Comparison of ENCODE assay signal across 32 mouse cellular contexts in genomic region chr11:87436326-87437232, GRCm38 (mm10). TPM values are rescaled to one million over a fixed set of nuclear protein-coding genes. Genes with fewer than 3 reads are reported as not detected.
A peak's percentile ranks its signal among the peaks of the same experiment; 100 is the strongest.
DNase-seq lines count a peak whose midpoint lies in the region; ATAC-seq and TF ChIP-seq lines count a peak whose summit lies in the region.
"Had no signal": no experiment of that assay in that cellular context is flagged by ENCODE, and none has a peak within 500 bp of the region (broad histone marks: within the 10 kb centered on the region; RNA-seq: fewer than 3 reads in every experiment).

No protein-coding gene starts in this region.

- no peaks in the 10 kb centered on the region for H3K36me3 ChIP-seq in midbrain, embryonic 11.5 days (ENCODE audit: control insufficient read depth, insufficient read depth, low read length)
- H3K36me3 ChIP-seq in midbrain, embryonic 13.5 days: no peaks in the 10 kb centered on the region
- H3K36me3 ChIP-seq in stomach, postnatal 0 days (ENCODE audit: control insufficient read depth, insufficient read depth, low read length): no peaks in the 10 kb centered on the region
- H3K36me3 ChIP-seq: embryonic facial prominence, embryonic 12.5 days; forebrain, embryonic 15.5 days; heart, embryonic 15.5 days; hindbrain, embryonic 13.5 days; limb, embryonic 12.5 days; liver, embryonic 13.5 days; midbrain, embryonic 15.5 days; stomach, embryonic 15.5 days had no signal

- no peak overlapping the region for H3K4me3 ChIP-seq in layer of hippocampus, adult 2 months
- H3K4me3 ChIP-seq in midbrain, embryonic 11.5 days (ENCODE audit: low read depth, low read length): no peak overlapping the region
- H3K4me3 ChIP-seq in midbrain, embryonic 13.5 days (replicated peaks): no peak overlapping the region
- H3K4me3 ChIP-seq in stomach, postnatal 0 days (ENCODE audit: low read depth, low read length): no peak overlapping the region
- H3K4me3 ChIP-seq: embryonic facial prominence, embryonic 12.5 days; forebrain, embryonic 15.5 days; heart, embryonic 15.5 days; hindbrain, embryonic 13.5 days; left cerebral cortex, adult 2 months; limb, embryonic 12.5 days; liver, embryonic 13.5 days; megakaryocyte, embryonic 14.5 days; midbrain, embryonic 15.5 days; stomach, embryonic 15.5 days had no signal

- peak; percentile 67 for DNase-seq in heart, adult 11 months
- no peak for DNase-seq in heart, postnatal 10 days
- DNase-seq in layer of hippocampus, adult 2 months (ENCODE audit: low spot score in 2 of 2): no peak
- no peak for DNase-seq in layer of hippocampus, adult 9-10 months (ENCODE audit: low spot score)
- peak; percentile 78 for DNase-seq in midbrain, embryonic 11.5 days (ENCODE audit: low spot score, missing footprints)
- no peak for DNase-seq in stomach, postnatal 0 days (ENCODE audit: low spot score)
- DNase-seq: adrenal gland, adult 8-10 months; cerebellum, adult 11-12 months; cerebellum, adult 9-11 months; embryo, embryonic 11 days; gastrocnemius, postnatal 10 days; heart, postnatal 4 days; kidney, adult 9 months; kidney, postnatal 14 days; liver, embryonic 13.5 days; lung, postnatal 4 days; right cerebral cortex, postnatal 25 days; thymus, adult 2 months; thymus, postnatal 36 days had no signal

- intact Hi-C loops in heart, postnatal 10 days (cut with DNase I): no loop called here

- 75% methylated on average over 5 of the region's 5 CpGs for WGBS in midbrain, embryonic 11.5 days
- WGBS in midbrain, embryonic 13.5 days: 68% methylated on average over 5 of the region's 5 CpGs
- 46% methylated on average over 5 of the region's 5 CpGs for WGBS in stomach, postnatal 0 days

- peak; percentile 46 for TF ChIP-seq CTCF in layer of hippocampus, adult 2 months (conservative IDR thresholded peaks at IDR 0.05)
- TF ChIP-seq CTCF in stomach, postnatal 0 days (IDR thresholded peaks at IDR 0.05; ENCODE audit: low read depth): peak; percentile 39

- H3K9ac ChIP-seq in midbrain, embryonic 11.5 days (ENCODE audit: low read length): no peak overlapping the region
- H3K9ac ChIP-seq in midbrain, embryonic 13.5 days (replicated peaks): no peak overlapping the region
- H3K9ac ChIP-seq in stomach, postnatal 0 days (ENCODE audit: low read length): no peak overlapping the region
- H3K9ac ChIP-seq: embryonic facial prominence, embryonic 12.5 days; forebrain, embryonic 15.5 days; heart, embryonic 15.5 days; hindbrain, embryonic 13.5 days; limb, embryonic 12.5 days; liver, embryonic 13.5 days; midbrain, embryonic 15.5 days; stomach, embryonic 15.5 days had no signal

- no peak overlapping the region for H3K4me2 ChIP-seq in midbrain, embryonic 11.5 days
- H3K4me2 ChIP-seq in midbrain, embryonic 13.5 days (replicated peaks): no peak overlapping the region
- H3K4me2 ChIP-seq in stomach, postnatal 0 days (replicated peaks; ENCODE audit: low read depth): no peak overlapping the region
- H3K4me2 ChIP-seq: embryonic facial prominence, embryonic 12.5 days; forebrain, embryonic 15.5 days; heart, embryonic 15.5 days; hindbrain, embryonic 13.5 days; limb, embryonic 12.5 days; liver, embryonic 13.5 days; midbrain, embryonic 15.5 days; stomach, embryonic 15.5 days had no signal

- H3K27ac ChIP-seq in layer of hippocampus, adult 2 months: peak overlapping the region; percentile 16; the same call in 1 of the 2 replicates
- H3K27ac ChIP-seq in midbrain, embryonic 11.5 days (ENCODE audit: low read depth, low read length): no peak overlapping the region
- no peak overlapping the region for H3K27ac ChIP-seq in midbrain, embryonic 13.5 days
- H3K27ac ChIP-seq in stomach, postnatal 0 days (replicated peaks): no peak overlapping the region
- H3K27ac ChIP-seq: embryonic facial prominence, embryonic 12.5 days; forebrain, embryonic 15.5 days; heart, embryonic 15.5 days; hindbrain, embryonic 13.5 days; left cerebral cortex, adult 2 months; limb, embryonic 12.5 days; liver, embryonic 13.5 days; midbrain, embryonic 15.5 days; stomach, embryonic 15.5 days had no signal

- no peak for ATAC-seq in midbrain, embryonic 11.5 days (ENCODE audit: low FRiP score)
- no peak for ATAC-seq in midbrain, embryonic 13.5 days
- ATAC-seq in stomach, postnatal 0 days (ENCODE audit: low FRiP score, low TSS enrichment): no peak
- ATAC-seq: activated CD4-positive, CD25-positive, alpha-beta regulatory T cell, adult 4 months; CD4-positive, CD25-positive, alpha-beta regulatory T cell, adult 4 months; forebrain, embryonic 15.5 days; inflammation-experienced regulatory T-cells, adult 6 months; midbrain, embryonic 15.5 days had no signal

- H3K4me1 ChIP-seq in midbrain, embryonic 11.5 days (ENCODE audit: control insufficient read depth, insufficient read depth, low read length): no peaks in the 10 kb centered on the region
- H3K4me1 ChIP-seq in midbrain, embryonic 13.5 days (replicated peaks): no peaks in the 10 kb centered on the region
- H3K4me1 ChIP-seq in stomach, postnatal 0 days (replicated peaks; ENCODE audit: control insufficient read depth, insufficient read depth): no peaks in the 10 kb centered on the region
- H3K4me1 ChIP-seq: forebrain, embryonic 15.5 days; heart, embryonic 15.5 days; hindbrain, embryonic 13.5 days; midbrain, embryonic 15.5 days; stomach, embryonic 15.5 days had no signal

- H3K27me3 ChIP-seq in midbrain, embryonic 11.5 days (ENCODE audit: control insufficient read depth, insufficient read depth, low read length): no peaks in the 10 kb centered on the region; the same call in 1 of the 2 replicates
- H3K27me3 ChIP-seq in midbrain, embryonic 13.5 days: 0 out of 2 replicates have a peak, but pooled peaks cover 3% of the 10 kb centered on the region
- no peaks in the 10 kb centered on the region for H3K27me3 ChIP-seq in stomach, postnatal 0 days (ENCODE audit: control insufficient read depth, insufficient read depth, low read length)
- H3K27me3 ChIP-seq: embryonic facial prominence, embryonic 12.5 days; forebrain, embryonic 15.5 days; heart, embryonic 15.5 days; hindbrain, embryonic 13.5 days; limb, embryonic 12.5 days; midbrain, embryonic 15.5 days; stomach, embryonic 15.5 days had no signal

- H3K9me3 ChIP-seq in midbrain, embryonic 11.5 days (ENCODE audit: control insufficient read depth, low read length): no peaks in the 10 kb centered on the region
- no peaks in the 10 kb centered on the region for H3K9me3 ChIP-seq in midbrain, embryonic 13.5 days
- H3K9me3 ChIP-seq in stomach, postnatal 0 days (ENCODE audit: control insufficient read depth, low read length): no peaks in the 10 kb centered on the region
- H3K9me3 ChIP-seq: embryonic facial prominence, embryonic 12.5 days; forebrain, embryonic 15.5 days; heart, embryonic 15.5 days; hindbrain, embryonic 13.5 days; limb, embryonic 12.5 days; liver, embryonic 13.5 days; megakaryocyte, embryonic 14.5 days; midbrain, embryonic 15.5 days; stomach, embryonic 15.5 days had no signal

- no peak for TF ChIP-seq EP300 in stomach, postnatal 0 days (optimal IDR thresholded peaks at IDR 0.05)

RNA-seq across cellular contexts. Expression of gene Tex14, which starts 31.7 kb away (rescaled TPM):
- total RNA-seq in heart, postnatal 10 days (2021): under 1 TPM; 0.10 to 0.47 TPM
- under 1 TPM; 0.20 to 0.26 TPM for total RNA-seq in layer of hippocampus, adult 2 months (2021)
- polyA plus RNA-seq in midbrain, embryonic 11.5 days (2014; fragmentation: Nextera tagmentation; extraction: Ambion mirVana): 0.21 and 0.30 TPM in 2 replicates
- polyA plus RNA-seq in midbrain, embryonic 13.5 days (2015; fragmentation: Nextera tagmentation; extraction: Ambion mirVana): 0.19 and 0.38 TPM in 2 replicates
- polyA plus RNA-seq in stomach, postnatal 0 days (2015; fragmentation: Nextera tagmentation; extraction: Ambion mirVana): 0.98 and 1.6 TPM in 2 replicates
- total RNA-seq: heart, postnatal 4 days had no signal
- polyA plus RNA-seq: forebrain, embryonic 15.5 days had no signal

RNA-seq across cellular contexts. Expression of gene Rad51c, which starts 31.8 kb away (rescaled TPM):
- total RNA-seq in heart, postnatal 10 days (2021): 1 to 10 TPM; 3.7 to 4.4 TPM
- 1 to 10 TPM; 4.0 to 4.2 TPM for total RNA-seq in layer of hippocampus, adult 2 months (2021)
- 13.6 and 15.7 TPM in 2 replicates for polyA plus RNA-seq in midbrain, embryonic 11.5 days (2014; fragmentation: Nextera tagmentation; extraction: Ambion mirVana)
- polyA plus RNA-seq in midbrain, embryonic 13.5 days (2015; fragmentation: Nextera tagmentation; extraction: Ambion mirVana): 5.9 and 6.3 TPM in 2 replicates
- 1.7 and 1.8 TPM in 2 replicates for polyA plus RNA-seq in stomach, postnatal 0 days (2015; fragmentation: Nextera tagmentation; extraction: Ambion mirVana)

Comparison
In these comparisons a context has a peak if more than half of its experiments do, and no peak if none do; other contexts are left out.
1. DNase-seq: peak in heart, adult 11 months (single experiment) and midbrain, embryonic 11.5 days (single experiment); none in heart, postnatal 10 days (0 of 2), layer of hippocampus, adult 2 months (0 of 2), layer of hippocampus, adult 9-10 months (single experiment) and stomach, postnatal 0 days (single experiment).